Mouse (Mus musculus) neural tube, embryonic 11.5 days (tissue): ENCODE results near the gene Ecel1. TPM values are rescaled to one million over a fixed set of nuclear protein-coding genes. Genes with fewer than 3 reads are reported as not detected.
A peak's percentile ranks its signal among the peaks of the same experiment; 100 is the strongest.

Experiments
- ATAC-seq: fragments of 200-750 bp; cut with Nextera tagmentation; 2 replicates; pipeline ENCODE4 v1.8.0; 2017; ENCODE audit warnings: moderate number of reproducible peaks, mild to moderate bottlenecking, moderate TSS enrichment, moderate library complexity; ENCODE audit not compliant: insufficient read depth, low FRiP score, low TSS enrichment
- DNase-seq: peaks from one replicate; pipeline ENCODE4 v3.0.0-alpha.2; 2015; ENCODE audit warnings: low spot score
- H3K27ac ChIP-seq: fragments of 300-500 bp; sonication (generic); 2 replicates; pipeline ENCODE4 v1.5.1; 2014; ENCODE audit warnings: low read depth, mild to moderate bottlenecking, low read length
- H3K27me3 ChIP-seq: fragments of 300-500 bp; sonication (generic); 2 replicates; pipeline ENCODE4 v1.6.1; 2014; ENCODE audit warnings: mild to moderate bottlenecking, low read length, mixed read lengths; ENCODE audit not compliant: control insufficient read depth, insufficient read depth
- H3K36me3 ChIP-seq: fragments of 300-500 bp; sonication (generic); 2 replicates; pipeline ENCODE4 v1.6.1; 2014; ENCODE audit warnings: mild to moderate bottlenecking, low read length, moderate library complexity, mixed read lengths; ENCODE audit not compliant: control insufficient read depth, insufficient read depth
- H3K4me1 ChIP-seq: fragments of 300-500 bp; sonication (generic); 2 replicates; pipeline ENCODE4 v1.6.1; 2014; ENCODE audit warnings: low read length, mixed read lengths; ENCODE audit not compliant: control insufficient read depth, insufficient read depth
- H3K4me2 ChIP-seq: fragments of 300-500 bp; sonication (generic); 2 replicates; pipeline ENCODE4 v1.6.1; 2014; ENCODE audit warnings: low read depth, mild to moderate bottlenecking, moderate library complexity
- H3K4me3 ChIP-seq: fragments of 300-500 bp; sonication (generic); 2 replicates; pipeline ENCODE4 v1.5.1; 2014; ENCODE audit warnings: low read depth, low read length
- H3K9ac ChIP-seq: fragments of 300-500 bp; sonication (generic); 2 replicates; pipeline ENCODE4 v1.6.1; 2014; ENCODE audit warnings: mild to moderate bottlenecking, low read length
- H3K9me3 ChIP-seq: fragments of 300-500 bp; sonication (generic); 2 replicates; pipeline ENCODE4 v1.6.1; 2016; ENCODE audit warnings: low read length; ENCODE audit not compliant: control insufficient read depth
- WGBS: fragments of 180-500 bp; shearing (Covaris S2); extraction: QIAGEN DNeasy Blood & Tissue Kit; methylation state at CpG from one replicate; pipeline ENCODE4 v1.1.7; 2014; 5-methylcytosine and 5-hydroxymethylcytosine counted together
- polyA plus RNA-seq: library from polyadenylated mRNA; unstranded; fragments of >200 nt; fragmentation: Nextera tagmentation; extraction: Ambion mirVana; gene quantifications from 2 replicates; pipeline ENCODE4 v1.2.1, GENCODE M21; 2014

The Ecel1 gene
- polyA plus RNA-seq, 1 experiment from 2014 or later = 36.8 TPM

GRCm38 (mm10) chr1:87159396-87159795, 3.1 kb upstream of the Ecel1 start:
- H3K9ac ChIP-seq = no peak overlapping the region
- no peak overlapping the region for H3K4me2 ChIP-seq
- H3K27me3 ChIP-seq = peaks cover 54% of the 10 kb centered on the region
- H3K4me3 ChIP-seq = no peak overlapping the region
- ATAC-seq (no peak), DNase-seq (no peak)
- 83% methylated on average over 3 of the region's 3 CpGs for WGBS
- no peaks in the 10 kb centered on the region for H3K9me3 ChIP-seq
- no peak overlapping the region for H3K27ac ChIP-seq
- no peaks in the 10 kb centered on the region for H3K36me3 ChIP-seq
- no peaks in the 10 kb centered on the region for H3K4me1 ChIP-seq

GRCm38 (mm10) chr1:87155531-87156198, 656 bp downstream of the Ecel1 start:
- H3K27me3 ChIP-seq = peaks cover 79% of the 10 kb centered on the region
- peak overlapping the region; percentile 58 for H3K9ac ChIP-seq
- peak overlapping the region; percentile 34 for H3K4me3 ChIP-seq
- H3K4me2 ChIP-seq = peak overlapping the region; percentile 61
- DNase-seq (peak; percentile 65), ATAC-seq (no peak)
- H3K4me1 ChIP-seq = peaks cover 3% of the 10 kb centered on the region; the same call in 1 of the 2 replicates
- H3K27ac ChIP-seq = peak overlapping the region; percentile 27; the same call in 1 of the 2 replicates
- H3K36me3 ChIP-seq = no peaks in the 10 kb centered on the region
- 4% methylated on average over 36 of the region's 56 CpGs for WGBS
- no peaks in the 10 kb centered on the region for H3K9me3 ChIP-seq

GRCm38 (mm10) chr1:87154501-87155120, 1.7 kb downstream of the Ecel1 start:
- ATAC-seq (no peak), DNase-seq (no peak)
- 2% methylated on average over 55 of the region's 58 CpGs for WGBS
- Histone ChIP-seq H3K27me3 (peaks cover 76% of the 10 kb centered on the region), H3K36me3 (no peaks in the 10 kb centered on the region), H3K4me3 (peak overlapping the region; percentile 34), H3K9me3 (no peaks in the 10 kb centered on the region), H3K27ac (no peak overlapping the region), H3K4me2 (peak overlapping the region; percentile 40), H3K4me1 (peaks cover 3% of the 10 kb centered on the region; the same call in 1 of the 2 replicates), H3K9ac (peak overlapping the region; percentile 49)

GRCm38 (mm10) chr1:87153776-87154500, 2.4 kb downstream of the Ecel1 start:
- no peaks in the 10 kb centered on the region for H3K36me3 ChIP-seq
- WGBS = under 1% methylated on average over 67 of the region's 72 CpGs
- DNase-seq (no peak), ATAC-seq (peak; percentile 42; the same call in 1 of the 2 replicates)
- peaks cover 76% of the 10 kb centered on the region for H3K27me3 ChIP-seq
- H3K4me3 ChIP-seq = peak overlapping the region; percentile 34
- H3K4me2 ChIP-seq = peak overlapping the region; percentile 40
- H3K27ac ChIP-seq = no peak overlapping the region
- peak overlapping the region; percentile 49 for H3K9ac ChIP-seq
- H3K4me1 ChIP-seq = peaks cover 3% of the 10 kb centered on the region; the same call in 1 of the 2 replicates
- H3K9me3 ChIP-seq = no peaks in the 10 kb centered on the region

GRCm38 (mm10) chr1:87151286-87151685, 5.0 kb downstream of the Ecel1 start:
- WGBS = 89% methylated on average over 6 of the region's 6 CpGs
- H3K4me2 ChIP-seq = no peak overlapping the region
- peaks cover 3% of the 10 kb centered on the region; the same call in 1 of the 2 replicates for H3K4me1 ChIP-seq
- H3K36me3 ChIP-seq = no peaks in the 10 kb centered on the region
- no peak overlapping the region for H3K27ac ChIP-seq
- DNase-seq (no peak), ATAC-seq (no peak)
- H3K9me3 ChIP-seq = no peaks in the 10 kb centered on the region
- no peak overlapping the region for H3K4me3 ChIP-seq
- H3K9ac ChIP-seq = no peak overlapping the region
- peaks cover 50% of the 10 kb centered on the region for H3K27me3 ChIP-seq

GRCm38 (mm10) chr1:87149422-87149821, 6.9 kb downstream of the Ecel1 start:
- H3K9ac ChIP-seq = no peak overlapping the region
- no peaks in the 10 kb centered on the region for H3K36me3 ChIP-seq
- no peak overlapping the region for H3K4me2 ChIP-seq
- WGBS = 28% methylated on average over 13 of the region's 13 CpGs
- H3K27me3 ChIP-seq = peaks cover 31% of the 10 kb centered on the region
- DNase-seq = no peak
- no peak overlapping the region for H3K27ac ChIP-seq
- H3K4me1 ChIP-seq = peaks cover 3% of the 10 kb centered on the region; the same call in 1 of the 2 replicates
- H3K9me3 ChIP-seq = no peaks in the 10 kb centered on the region
- no peak for ATAC-seq
- no peak overlapping the region for H3K4me3 ChIP-seq

GRCm38 (mm10) chr1:87143141-87143540, 13.2 kb downstream of the Ecel1 start:
- WGBS = 85% methylated on average over 10 of the region's 10 CpGs
- Histone ChIP-seq H3K27me3 (no peaks in the 10 kb centered on the region), H3K4me3 (no peak overlapping the region), H3K27ac (no peak overlapping the region), H3K9me3 (no peaks in the 10 kb centered on the region), H3K4me1 (no peaks in the 10 kb centered on the region), H3K36me3 (no peaks in the 10 kb centered on the region), H3K9ac (no peak overlapping the region), H3K4me2 (no peak overlapping the region)
- DNase-seq (no peak), ATAC-seq (no peak)

GRCm38 (mm10) chr1:87142456-87142855, 13.9 kb downstream of the Ecel1 start:
- Histone ChIP-seq H3K4me3 (no peak overlapping the region), H3K4me2 (no peak overlapping the region), H3K9ac (no peak overlapping the region), H3K4me1 (no peaks in the 10 kb centered on the region), H3K27ac (no peak overlapping the region), H3K27me3 (no peaks in the 10 kb centered on the region), H3K36me3 (no peaks in the 10 kb centered on the region), H3K9me3 (no peaks in the 10 kb centered on the region)
- ATAC-seq (0 out of 2 replicates have a peak, but pooled peaks have one; percentile 31), DNase-seq (peak; percentile 41)
- WGBS = 73% methylated on average over 9 of the region's 9 CpGs
